Mouse (Mus musculus): ENCODE data around the gene Cbx2. TPM values are rescaled to one million over a fixed set of nuclear protein-coding genes. Genes with fewer than 3 reads are reported as not detected.

Gene Cbx2
- total RNA-seq, 2 experiments from 2014 or later: 2.6 to 3.0 TPM

DNA sequence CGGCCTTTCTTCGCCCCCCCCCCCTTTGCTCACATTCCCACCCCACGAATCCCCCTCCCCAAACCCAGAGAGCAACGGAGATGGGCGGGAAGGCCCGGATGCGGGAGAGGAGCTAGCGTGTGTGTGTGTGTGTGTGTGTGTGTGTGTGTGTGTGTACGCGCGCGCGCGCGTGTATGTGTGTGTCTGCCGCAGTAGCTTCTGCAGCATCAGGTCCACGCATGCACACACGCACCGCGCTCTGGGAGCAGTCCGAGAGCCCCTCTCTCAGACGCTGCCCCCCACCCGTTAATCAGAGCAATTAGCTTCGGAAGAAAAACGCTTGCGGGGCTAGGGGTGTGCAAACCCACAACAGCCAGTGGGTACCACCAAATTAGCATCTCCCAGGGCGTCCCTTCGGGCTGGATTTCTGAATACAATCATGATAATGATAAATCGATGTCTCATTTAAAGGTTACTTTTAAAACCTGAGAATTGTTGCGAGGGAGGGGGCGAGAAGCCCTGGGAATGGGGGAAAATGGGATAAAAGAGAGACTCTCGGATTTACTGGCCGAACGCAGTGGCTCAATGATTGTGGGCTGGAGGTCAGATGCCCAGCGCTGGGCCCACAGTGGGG, 31.1 kb downstream of the Cbx2 start:
- DNase-seq (ENCODE audit: low spot score in 2 of 2): peak; percentile 61 to 66
- intact Hi-C loops (cut with DNase I): no loop called here

DNA sequence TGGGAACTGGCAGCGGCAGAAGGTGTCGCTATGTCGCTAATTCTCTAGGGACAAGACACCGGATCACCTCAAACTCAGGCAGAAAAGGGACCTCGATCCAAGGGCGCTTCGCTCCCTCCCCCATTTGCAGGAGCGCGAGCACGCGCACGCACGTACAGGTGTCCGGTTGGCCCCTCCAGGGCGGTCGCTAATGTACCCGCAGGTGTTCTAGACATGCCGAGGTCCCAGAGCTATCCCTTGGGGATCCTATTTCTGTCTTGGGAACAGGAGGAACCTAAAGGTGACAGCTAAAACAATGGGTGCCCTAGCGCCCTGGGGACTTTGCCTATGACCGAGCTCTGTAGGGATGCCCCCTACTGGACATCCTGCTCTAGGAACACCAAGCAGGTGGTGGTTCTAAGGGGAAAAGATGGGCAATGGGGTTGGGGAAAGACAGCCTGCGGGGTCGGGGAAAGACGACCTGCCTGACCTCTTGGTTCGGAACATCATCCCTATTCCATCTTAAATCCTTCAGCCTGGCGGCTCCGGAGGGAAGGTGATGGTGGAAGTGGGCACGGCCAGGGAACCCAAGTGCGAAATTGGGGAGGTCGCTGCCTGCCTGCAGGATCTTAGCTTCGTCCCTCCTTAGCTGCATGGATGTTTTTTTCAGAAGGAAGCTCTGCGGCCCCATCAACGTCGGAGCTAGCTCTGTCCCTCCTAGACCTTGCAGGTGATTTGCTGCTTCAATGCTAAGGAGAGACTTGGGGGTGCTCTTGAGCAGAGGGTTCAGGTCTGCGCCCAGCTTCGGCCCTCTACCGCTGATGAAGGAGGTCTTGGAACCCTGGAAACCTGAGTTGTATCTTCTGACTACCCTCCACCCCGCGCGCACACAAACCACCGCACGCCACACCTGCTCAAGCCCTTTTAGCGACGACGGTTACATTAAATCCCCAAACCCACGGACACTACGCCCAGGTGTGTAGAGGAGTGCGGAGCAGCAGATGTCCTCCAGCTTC, 31.9 kb downstream of the Cbx2 start:
- DNase-seq (ENCODE audit: low spot score in 2 of 2): peak in 1 of 2 experiments; percentile 48
- intact Hi-C loops (cut with DNase I): no loop called here

GRCm38 (mm10) chr11:119055571-119056131, 32.9 kb downstream of the Cbx2 start:
- intact Hi-C loops (cut with DNase I): loop anchor here (1.0 kb wide), 1 partner anchor 30 kb away; no protein-coding TSS in a partner anchor
- DNase-seq (ENCODE audit: low spot score in 2 of 2): no peak

DNA sequence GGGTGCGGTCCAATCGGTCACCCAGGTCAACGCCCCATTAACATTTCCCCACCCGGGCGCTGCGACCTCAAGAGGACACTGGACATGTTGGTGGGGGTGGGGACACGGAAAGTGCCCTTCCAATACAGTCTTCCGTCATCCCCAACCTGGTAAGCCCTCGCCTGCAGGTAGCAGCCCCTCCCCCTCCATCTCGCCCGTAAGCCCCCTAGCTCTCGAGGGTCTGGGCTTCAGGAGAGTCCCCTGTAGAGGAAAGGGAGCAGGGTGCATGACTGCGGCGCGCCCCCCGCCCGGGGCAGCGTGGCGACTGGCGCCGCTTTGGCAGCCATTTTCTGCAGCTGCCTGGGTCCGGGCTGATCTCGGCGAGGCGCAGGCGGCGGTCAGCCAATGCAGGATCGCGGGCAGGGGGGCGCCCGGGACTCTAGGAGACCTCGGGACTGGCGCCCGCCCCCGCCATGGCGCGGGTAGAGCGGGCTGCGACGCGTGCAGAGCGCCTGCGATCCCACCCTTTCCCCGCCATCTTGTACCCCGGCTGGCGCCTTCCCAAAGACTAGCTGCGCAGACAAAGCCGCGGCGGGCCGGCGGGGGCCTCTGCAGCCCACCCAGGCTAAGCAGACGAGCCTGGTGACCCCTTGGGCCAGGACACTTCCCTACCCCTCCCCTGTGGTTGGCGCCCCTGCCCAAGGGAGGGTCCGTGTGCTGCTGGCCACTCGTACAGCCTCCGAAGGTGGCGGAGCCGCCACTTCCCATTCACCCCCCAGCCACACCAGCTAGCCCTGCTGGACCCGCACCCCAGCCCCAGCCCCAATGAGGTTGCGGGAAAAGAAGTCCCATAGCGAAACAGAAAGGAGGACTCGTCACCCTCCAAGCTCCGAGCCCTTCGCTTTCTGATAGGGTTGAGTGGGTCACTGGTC, 33.8 kb downstream of the Cbx2 start:
- intact Hi-C loops (cut with DNase I): loop anchor here (1.0 kb wide), 1 partner anchor 29 kb away; no protein-coding TSS in a partner anchor
- DNase-seq (ENCODE audit: low spot score in 2 of 2): peak; percentile 54 to 73

DNA sequence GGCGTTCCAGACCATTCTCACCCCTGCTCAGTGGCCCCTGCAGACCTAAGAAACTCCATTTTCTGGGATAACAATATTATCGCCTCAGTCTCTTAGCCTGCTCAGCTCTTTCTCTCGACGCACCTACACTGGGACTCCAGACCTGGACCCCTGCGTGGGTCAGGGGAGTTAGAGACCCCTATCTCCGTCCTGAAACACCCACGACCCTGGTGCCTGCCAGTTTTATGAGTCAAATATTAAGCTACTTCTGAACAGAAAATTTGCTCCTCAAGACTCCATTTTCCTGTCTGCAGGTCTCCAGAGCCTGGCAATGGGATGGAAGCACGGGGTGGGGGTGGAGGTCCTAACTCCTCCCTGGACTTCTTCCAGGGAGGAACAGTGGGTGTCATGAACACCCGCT, 34.5 kb downstream of the Cbx2 start:
- DNase-seq (ENCODE audit: low spot score in 2 of 2): no peak
- intact Hi-C loops (cut with DNase I): no loop called here

DNA sequence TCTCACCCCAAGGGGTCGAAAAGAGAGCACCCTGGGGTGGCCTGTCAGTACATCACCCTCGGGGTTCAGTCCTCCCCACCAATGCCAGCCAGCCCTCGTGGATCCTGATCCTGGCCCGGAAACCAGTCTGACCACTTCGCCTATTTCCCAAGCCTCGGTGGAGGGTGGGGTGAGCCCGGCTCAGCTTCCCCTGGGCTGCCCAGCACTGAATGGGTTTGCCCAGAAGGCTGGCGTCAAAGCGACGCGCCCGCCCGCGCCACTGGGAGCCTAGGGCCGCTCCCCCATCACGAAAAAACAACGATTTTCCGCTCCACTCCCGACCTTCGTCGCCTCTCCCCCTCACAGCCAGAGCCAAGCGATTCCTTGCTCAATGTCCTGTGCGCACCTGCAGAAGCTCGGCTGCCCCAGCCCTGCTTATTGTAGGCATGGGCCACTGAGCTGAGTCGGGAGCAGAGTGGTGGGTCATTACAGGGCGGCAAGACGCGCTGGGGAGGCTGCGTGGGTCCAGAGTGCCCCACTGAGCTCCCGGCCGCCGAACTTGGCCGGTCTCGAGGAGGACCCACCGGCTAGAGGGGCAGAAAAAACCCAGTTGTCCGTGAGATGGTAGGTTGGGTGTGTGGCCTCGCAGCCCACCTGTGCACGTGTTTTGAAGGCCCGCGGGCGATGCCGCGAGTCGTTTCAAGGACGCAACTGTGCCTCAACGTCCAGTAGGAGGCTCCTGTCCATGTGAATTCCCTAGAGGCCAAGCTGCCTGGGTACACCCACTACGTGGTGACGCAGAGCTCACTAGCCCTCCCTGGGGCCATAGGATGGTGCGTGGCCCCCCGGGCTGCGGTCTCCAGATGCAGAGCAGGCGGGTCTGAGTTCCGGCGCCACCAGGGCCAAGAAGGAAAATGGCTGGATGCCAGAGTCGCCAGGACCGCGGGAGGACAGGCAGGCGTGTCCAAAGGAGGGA, 35.6 kb downstream of the Cbx2 start:
- no peak for DNase-seq (ENCODE audit: low spot score in 2 of 2)
- intact Hi-C loops (cut with DNase I): no loop called here

GRCm38 (mm10) chr11:119059256-119059655, 36.5 kb downstream of the Cbx2 start:
- intact Hi-C loops (cut with DNase I): loop anchor here (1.0 kb wide), 1 partner anchor 25 kb away; no protein-coding TSS in a partner anchor
- no peak for DNase-seq (ENCODE audit: low spot score in 2 of 2)

GRCm38 (mm10) chr11:119066841-119067240, 44.1 kb downstream of the Cbx2 start:
- intact Hi-C loops (cut with DNase I): no loop called here
- no peak for DNase-seq (ENCODE audit: low spot score in 2 of 2)

DNA sequence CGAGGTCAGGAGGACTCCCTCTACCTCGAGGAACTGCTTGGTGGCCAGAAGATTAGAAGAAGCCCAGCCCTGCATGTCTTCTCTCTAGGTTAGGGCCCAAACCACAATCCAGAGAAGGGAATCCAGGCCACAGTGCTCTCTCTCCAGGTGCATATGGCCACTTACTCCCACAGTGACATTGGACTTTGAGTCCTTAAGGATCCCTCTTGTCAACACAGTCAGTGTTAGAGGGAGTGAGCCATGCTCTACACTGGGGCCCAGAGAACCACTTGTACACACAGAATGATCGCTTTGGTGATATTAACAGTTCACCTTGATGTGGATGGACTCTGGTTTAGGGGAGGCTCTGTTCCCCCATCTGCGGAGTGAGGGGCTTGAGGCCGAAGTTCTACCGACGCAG, 49.5 kb downstream of the Cbx2 start:
- no peak for DNase-seq (ENCODE audit: low spot score in 2 of 2)
- intact Hi-C loops (cut with DNase I): no loop called here

- intact Hi-C loops (cut with DNase I): no loop called here
- DNase-seq (ENCODE audit: low spot score in 2 of 2): no peak
Observed at GRCm38 (mm10) chr11:119072986-119073385, 50.2 kb downstream of the Cbx2 start.

GRCm38 (mm10) chr11:119073876-119074433, 51.2 kb downstream of the Cbx2 start:
- DNase-seq (ENCODE audit: low spot score in 2 of 2): no peak
- intact Hi-C loops (cut with DNase I): no loop called here

GRCm38 (mm10) chr11:119075805-119076204, 53.0 kb downstream of the Cbx2 start:
- intact Hi-C loops (cut with DNase I): no loop called here
- DNase-seq (ENCODE audit: low spot score in 2 of 2): no peak

DNA sequence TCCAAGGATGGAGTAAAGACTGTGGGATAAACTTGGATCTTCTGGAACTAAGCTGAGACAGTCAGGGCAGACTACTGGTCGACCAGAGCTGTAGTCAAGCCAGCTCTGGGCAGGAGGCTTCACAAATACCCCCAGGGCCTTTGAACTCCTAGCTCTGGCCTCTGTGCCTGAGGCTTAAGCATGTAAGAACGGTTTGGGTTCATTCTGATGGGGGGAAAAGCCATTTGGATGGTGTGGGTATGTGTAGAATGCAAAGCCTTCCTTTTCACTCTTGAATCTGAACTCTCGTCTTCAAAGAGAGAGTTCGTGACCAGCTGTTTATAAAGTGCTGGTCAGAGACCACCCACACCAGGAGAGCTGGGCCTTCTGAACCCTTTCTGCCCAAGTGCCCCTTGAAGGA, 55.0 kb downstream of the Cbx2 start:
- DNase-seq (ENCODE audit: low spot score in 2 of 2): no peak
- intact Hi-C loops (cut with DNase I): no loop called here

DNA sequence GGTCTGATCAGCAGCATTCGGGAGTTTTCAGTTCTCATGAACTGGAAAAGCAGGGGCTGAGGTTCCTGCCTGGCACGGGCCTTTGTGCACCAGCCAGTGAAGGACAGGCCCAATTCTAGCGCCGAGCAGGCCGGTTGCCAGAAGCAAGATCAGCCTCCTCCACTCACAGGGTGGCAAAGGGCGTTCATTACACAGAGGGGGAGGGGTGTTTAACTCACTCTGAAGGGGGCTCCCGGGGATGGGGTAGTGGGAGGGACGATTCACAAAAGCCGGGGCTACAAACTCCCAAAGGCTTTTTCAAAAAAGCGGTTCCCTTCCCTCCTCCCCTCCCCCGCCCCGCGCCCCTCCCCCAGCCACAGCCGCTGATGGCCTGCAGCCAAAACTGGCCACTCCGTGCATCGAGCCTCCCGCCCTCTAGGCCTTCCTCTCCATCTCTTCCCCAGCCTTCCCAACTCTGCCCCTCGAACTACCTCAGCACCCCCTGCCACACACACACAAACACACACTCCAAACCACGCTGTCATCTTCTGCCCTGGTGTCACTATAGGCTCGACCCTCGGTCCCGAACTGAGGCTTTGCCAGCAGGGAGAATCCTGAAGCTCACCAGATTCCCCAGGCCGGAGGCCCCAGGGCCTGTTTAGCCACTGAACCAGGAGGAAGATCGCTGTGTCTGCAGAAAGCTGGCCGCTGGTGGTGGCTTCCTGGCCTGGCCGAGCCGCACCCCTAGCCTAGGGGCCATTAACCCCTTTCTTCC, 56.1 kb downstream of the Cbx2 start:
- intact Hi-C loops (cut with DNase I): no loop called here
- DNase-seq (ENCODE audit: low spot score in 2 of 2): peak in 1 of 2 experiments; percentile 58

GRCm38 (mm10) chr11:119079445-119079837, 56.7 kb downstream of the Cbx2 start:
- DNase-seq (ENCODE audit: low spot score in 2 of 2): no peak
- intact Hi-C loops (cut with DNase I): no loop called here

GRCm38 (mm10) chr11:119080461-119081147, 57.8 kb downstream of the Cbx2 start:
- intact Hi-C loops (cut with DNase I): no loop called here
- DNase-seq (ENCODE audit: low spot score in 2 of 2): no peak
